Mouse (Mus musculus): Measurements from ENCODE around the gene Gm49601. TPM values are rescaled to one million over a fixed set of nuclear protein-coding genes. Genes with fewer than 3 reads are reported as not detected.

Gene Gm49601
- polyA plus RNA-seq, 1 experiment from 2014 or later = 2.4 TPM

DNA sequence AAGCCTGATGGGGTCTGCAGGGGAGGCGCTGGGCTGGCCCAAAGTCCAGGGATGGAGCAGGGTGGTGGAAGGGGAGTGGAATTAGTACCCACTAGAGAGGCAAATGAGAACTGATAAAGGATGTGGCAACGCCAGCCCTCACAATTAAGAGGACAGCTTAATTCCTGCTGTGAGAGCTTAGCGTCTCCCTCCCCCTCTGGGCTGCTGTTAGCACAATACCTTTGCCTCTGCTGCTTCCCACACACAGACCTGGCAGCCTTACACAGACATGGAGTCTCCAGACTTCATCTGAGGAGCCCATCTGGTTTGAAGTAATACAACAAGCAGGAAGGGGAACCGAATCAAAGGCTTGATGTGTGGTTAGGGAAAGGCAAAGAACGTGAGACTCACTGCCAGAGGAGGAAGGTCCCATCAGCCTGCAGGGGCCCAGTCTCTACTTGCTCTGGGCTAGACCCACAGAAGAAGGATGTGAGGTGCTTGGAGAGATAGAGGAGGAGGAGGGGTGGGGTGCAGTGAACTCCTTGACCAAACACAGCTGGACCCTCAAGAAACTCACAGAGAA lies 48.5 kb downstream of the Gm49601 start:
- Histone ChIP-seq H3K27me3 (ENCODE audit: control insufficient read depth, insufficient read depth, low read length) (peaks cover 31% of the 10 kb centered on the region), H3K36me3 (ENCODE audit: control insufficient read depth, insufficient read depth, low read length) (no peaks in the 10 kb centered on the region), H3K9me3 (ENCODE audit: control insufficient read depth, low read length) (no peaks in the 10 kb centered on the region), H3K27ac (replicated peaks; ENCODE audit: low read depth, low read length) (no peak overlapping the region), H3K9ac (ENCODE audit: low read length) (no peak overlapping the region), H3K4me2 (ENCODE audit: low read depth, severe bottlenecking) (no peak overlapping the region), H3K4me3 (ENCODE audit: low read depth, low read length) (no peak overlapping the region), H3K4me1 (ENCODE audit: control insufficient read depth, insufficient read depth, low read length) (peaks cover 9% of the 10 kb centered on the region)
- DNase-seq (ENCODE audit: low spot score) (peak; percentile 38), ATAC-seq (ENCODE audit: insufficient number of reproducible peaks, low FRiP score, low TSS enrichment, low read depth) (no peak)
- WGBS = 8% methylated on average over 5 of the region's 5 CpGs

DNA sequence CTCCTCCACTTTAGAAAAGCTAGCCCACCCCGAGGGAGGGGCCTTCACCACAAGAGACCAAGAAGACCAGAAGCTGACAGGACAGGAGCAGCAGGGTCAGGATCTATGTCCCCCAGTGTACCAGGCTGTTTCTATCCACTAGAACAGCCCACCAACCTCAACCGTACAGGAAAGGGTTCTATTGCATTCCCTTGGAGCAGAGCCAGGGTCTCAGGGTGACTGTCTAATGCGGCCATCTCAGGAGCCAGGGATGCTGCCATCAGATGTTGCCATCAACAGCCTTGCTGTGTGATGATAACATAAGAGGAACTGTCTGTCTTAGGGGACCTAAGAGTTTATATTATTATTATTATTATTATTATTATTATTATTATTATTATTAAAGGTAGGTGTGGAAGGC lies 49.2 kb downstream of the Gm49601 start:
- no peak overlapping the region for H3K9ac ChIP-seq (ENCODE audit: low read length)
- H3K36me3 ChIP-seq (ENCODE audit: control insufficient read depth, insufficient read depth, low read length) = no peaks in the 10 kb centered on the region
- DNase-seq (ENCODE audit: low spot score) (no peak), ATAC-seq (ENCODE audit: insufficient number of reproducible peaks, low FRiP score, low TSS enrichment, low read depth) (no peak)
- WGBS = 43% methylated on average over 3 of the region's 3 CpGs
- H3K4me3 ChIP-seq (ENCODE audit: low read depth, low read length) = no peak overlapping the region
- peaks cover 3% of the 10 kb centered on the region for H3K4me1 ChIP-seq (ENCODE audit: control insufficient read depth, insufficient read depth, low read length)
- H3K9me3 ChIP-seq (ENCODE audit: control insufficient read depth, low read length) = no peaks in the 10 kb centered on the region
- peaks cover 25% of the 10 kb centered on the region for H3K27me3 ChIP-seq (ENCODE audit: control insufficient read depth, insufficient read depth, low read length)
- H3K27ac ChIP-seq (replicated peaks; ENCODE audit: low read depth, low read length) = no peak overlapping the region
- no peak overlapping the region for H3K4me2 ChIP-seq (ENCODE audit: low read depth, severe bottlenecking)

DNA sequence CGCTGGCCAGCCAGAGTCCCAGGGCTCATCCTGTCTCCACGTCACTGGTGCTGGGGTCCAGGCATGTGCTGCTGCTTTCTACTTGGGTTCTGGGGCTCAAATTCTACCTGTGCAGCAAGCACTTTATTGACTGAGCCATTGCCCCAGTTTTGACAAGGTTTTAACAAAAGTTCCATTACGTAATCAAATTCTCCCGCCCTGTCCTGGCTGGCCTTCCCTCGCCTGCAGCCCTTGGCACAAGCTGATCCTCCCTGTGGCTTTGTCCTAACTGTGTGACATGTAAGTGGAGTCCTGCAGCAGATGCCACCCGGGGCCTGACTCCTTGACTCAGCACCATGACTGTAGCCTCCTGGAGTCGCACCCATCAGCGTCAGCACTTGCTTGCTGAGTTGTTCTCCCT lies 52.0 kb downstream of the Gm49601 start:
- H3K36me3 ChIP-seq (ENCODE audit: control insufficient read depth, insufficient read depth, low read length) = no peaks in the 10 kb centered on the region
- no peak overlapping the region for H3K9ac ChIP-seq (ENCODE audit: low read length)
- no peaks in the 10 kb centered on the region for H3K4me1 ChIP-seq (ENCODE audit: control insufficient read depth, insufficient read depth, low read length)
- H3K4me3 ChIP-seq (ENCODE audit: low read depth, low read length) = no peak overlapping the region
- H3K27me3 ChIP-seq (ENCODE audit: control insufficient read depth, insufficient read depth, low read length) = no peaks in the 10 kb centered on the region
- H3K9me3 ChIP-seq (ENCODE audit: control insufficient read depth, low read length) = no peaks in the 10 kb centered on the region
- no peak overlapping the region for H3K27ac ChIP-seq (replicated peaks; ENCODE audit: low read depth, low read length)
- 80% methylated on average over 8 of the region's 8 CpGs for WGBS
- no peak overlapping the region for H3K4me2 ChIP-seq (ENCODE audit: low read depth, severe bottlenecking)
- DNase-seq (ENCODE audit: low spot score) (no peak), ATAC-seq (ENCODE audit: insufficient number of reproducible peaks, low FRiP score, low TSS enrichment, low read depth) (no peak)

Other genes with a start within 250 kb of the Gm49601 start
- 21.0 and 21.9 TPM in 2 replicates for gene Txnrd2, start 200.0 kb downstream of the Gm49601 start, polyA plus RNA-seq (2014; fragmentation: Nextera tagmentation; extraction: Ambion mirVana)
- 55.4 and 64.2 TPM in 2 replicates for gene Comt, start 199.6 kb downstream of the Gm49601 start, polyA plus RNA-seq (2014; fragmentation: Nextera tagmentation; extraction: Ambion mirVana)
- gene Gnb1l, start 127.7 kb downstream of the Gm49601 start, polyA plus RNA-seq (2014; fragmentation: Nextera tagmentation; extraction: Ambion mirVana) = 17.9 and 18.6 TPM in 2 replicates
- 2.5 and 2.6 TPM in 2 replicates for gene Rtl10, start 127.5 kb downstream of the Gm49601 start, polyA plus RNA-seq (2014; fragmentation: Nextera tagmentation; extraction: Ambion mirVana)
- 2.3 and 2.5 TPM in 2 replicates for gene Tbx1, start 35.8 kb downstream of the Gm49601 start, polyA plus RNA-seq (2014; fragmentation: Nextera tagmentation; extraction: Ambion mirVana)
- 4.1 and 4.5 TPM in 2 replicates for gene Gp1bb, start 4.0 kb downstream of the Gm49601 start, polyA plus RNA-seq (2014; fragmentation: Nextera tagmentation; extraction: Ambion mirVana)
- gene Sept5, start 3.5 kb upstream of the Gm49601 start, polyA plus RNA-seq (2014; fragmentation: Nextera tagmentation; extraction: Ambion mirVana) = 30.0 and 31.1 TPM in 2 replicates
- gene Cldn5, start 150.4 kb upstream of the Gm49601 start, polyA plus RNA-seq (2014; fragmentation: Nextera tagmentation; extraction: Ambion mirVana) = 16.4 and 18.9 TPM in 2 replicates
- 96.5 and 106 TPM in 2 replicates for gene Ufd1, start 185.4 kb upstream of the Gm49601 start, polyA plus RNA-seq (2014; fragmentation: Nextera tagmentation; extraction: Ambion mirVana)
- gene Cdc45, start 185.6 kb upstream of the Gm49601 start, polyA plus RNA-seq (2014; fragmentation: Nextera tagmentation; extraction: Ambion mirVana) = 81.6 and 86.3 TPM in 2 replicates
- 28.4 and 31.4 TPM in 2 replicates for gene 2510002D24Rik, start 210.2 kb upstream of the Gm49601 start, polyA plus RNA-seq (2014; fragmentation: Nextera tagmentation; extraction: Ambion mirVana)
- gene Gm28539, start 210.2 kb upstream of the Gm49601 start, polyA plus RNA-seq (2014; fragmentation: Nextera tagmentation; extraction: Ambion mirVana) = not detected in 2 replicates

Data from limb, embryonic 11.5 days (tissue).